Mouse (Mus musculus) ovary, adult 2 months (tissue): Measurements from ENCODE around the gene Adamts5. TPM values are rescaled to one million over a fixed set of nuclear protein-coding genes. Genes with fewer than 3 reads are reported as not detected.

Source experiments
- polyA plus RNA-seq: library from polyadenylated mRNA; depleted of rRNA; stranded (reverse); fragments of >200 nt; gene quantifications from 2 replicates; pipeline ENCODE4 v1.2.3, GENCODE M21; 2012; rRNA removed

Gene Adamts5
- 5.4 and 7.1 TPM in 2 replicates for polyA plus RNA-seq

GRCm38 (mm10) chr16:85901581-85901910 is at the start of gene Adamts5:
Adamts5 (minus strand) TSS chr16:85901828.

Other genes starting within 250 kb of the Adamts5 start
- gene Adamts1, start 98.7 kb downstream of the Adamts5 start, polyA plus RNA-seq = 43.7 and 54.0 TPM in 2 replicates